Mouse (Mus musculus): ENCODE results near the gene Hpse2.
A peak's percentile ranks its signal among the peaks of the same experiment; 100 is the strongest.

Gene Hpse2

GRCm38 (mm10) chr19:42965171-42965570 is 423.0 kb downstream of the Hpse2 start:
- no peak for DNase-seq (ENCODE audit: low read depth, low spot score)

GRCm38 (mm10) chr19:42948114-42948636 is 440.0 kb downstream of the Hpse2 start:
- DNase-seq (ENCODE audit: low read depth, low spot score): no peak

GRCm38 (mm10) chr19:42937544-42937943 is 450.6 kb downstream of the Hpse2 start:
- no peak for DNase-seq (ENCODE audit: low read depth, low spot score)

GRCm38 (mm10) chr19:42936661-42937193 is 451.4 kb downstream of the Hpse2 start:
- DNase-seq (ENCODE audit: low read depth, low spot score): no peak

GRCm38 (mm10) chr19:42929702-42930101 is 458.5 kb downstream of the Hpse2 start:
- DNase-seq (ENCODE audit: low read depth, low spot score): no peak

GRCm38 (mm10) chr19:42928271-42928670 is 459.9 kb downstream of the Hpse2 start:
- no peak for DNase-seq (ENCODE audit: low read depth, low spot score)

- DNase-seq (ENCODE audit: low read depth, low spot score): peak; percentile 5
Observed at GRCm38 (mm10) chr19:42922610-42923009, 465.5 kb downstream of the Hpse2 start.

- no peak for DNase-seq (ENCODE audit: low read depth, low spot score)
Observed at GRCm38 (mm10) chr19:42913703-42914102, 474.5 kb downstream of the Hpse2 start.

GRCm38 (mm10) chr19:42909719-42910118 is 478.4 kb downstream of the Hpse2 start:
- DNase-seq (ENCODE audit: low read depth, low spot score): no peak

- DNase-seq (ENCODE audit: low read depth, low spot score): no peak
Observed at GRCm38 (mm10) chr19:42908553-42908952, 479.6 kb downstream of the Hpse2 start.

GRCm38 (mm10) chr19:42906328-42906727 is 481.8 kb downstream of the Hpse2 start:
- no peak for DNase-seq (ENCODE audit: low read depth, low spot score)

- no peak for DNase-seq (ENCODE audit: low read depth, low spot score)
Observed at GRCm38 (mm10) chr19:42904726-42905125, 483.4 kb downstream of the Hpse2 start.

GRCm38 (mm10) chr19:42904240-42904639 is 483.9 kb downstream of the Hpse2 start:
- no peak for DNase-seq (ENCODE audit: low read depth, low spot score)

GRCm38 (mm10) chr19:42903840-42904239 is 484.3 kb downstream of the Hpse2 start:
- no peak for DNase-seq (ENCODE audit: low read depth, low spot score)

- no peak for DNase-seq (ENCODE audit: low read depth, low spot score)
Observed at GRCm38 (mm10) chr19:42902410-42903021, 485.6 kb downstream of the Hpse2 start.

GRCm38 (mm10) chr19:42891599-42891998 is 496.6 kb downstream of the Hpse2 start:
- DNase-seq (ENCODE audit: low read depth, low spot score): no peak

GRCm38 (mm10) chr19:42877653-42878052 is 510.5 kb downstream of the Hpse2 start:
- no peak for DNase-seq (ENCODE audit: low read depth, low spot score)

- DNase-seq (ENCODE audit: low read depth, low spot score): no peak
Observed at GRCm38 (mm10) chr19:42876563-42876962, 511.6 kb downstream of the Hpse2 start.

- DNase-seq (ENCODE audit: low read depth, low spot score): peak; percentile 7
Observed at GRCm38 (mm10) chr19:42869663-42870530, 518.3 kb downstream of the Hpse2 start.

GRCm38 (mm10) chr19:42868958-42869662 is 519.0 kb downstream of the Hpse2 start:
- peak; percentile 5 for DNase-seq (ENCODE audit: low read depth, low spot score)

- DNase-seq (ENCODE audit: low read depth, low spot score): no peak
Observed at GRCm38 (mm10) chr19:42863013-42863412, 525.1 kb downstream of the Hpse2 start.

GRCm38 (mm10) chr19:42857096-42857495 is 531.1 kb downstream of the Hpse2 start:
- no peak for DNase-seq (ENCODE audit: low read depth, low spot score)

Measured in skeletal muscle tissue, adult 2 months (tissue).